Mouse (Mus musculus) v-Abl transformed pro-B cells (cell line): ENCODE data around the gene 1700008O03Rik.

Source experiments
- in situ Hi-C, 2 experiments: fragments of 400-800 bp; cut with MboI; formaldehyde crosslinking; loops; one replicate each; pipeline ENCODE4 v1.15.1; 2025; ENCODE audit not compliant: unreplicated experiment in 2 of 2

The 1700008O03Rik gene

DNA sequence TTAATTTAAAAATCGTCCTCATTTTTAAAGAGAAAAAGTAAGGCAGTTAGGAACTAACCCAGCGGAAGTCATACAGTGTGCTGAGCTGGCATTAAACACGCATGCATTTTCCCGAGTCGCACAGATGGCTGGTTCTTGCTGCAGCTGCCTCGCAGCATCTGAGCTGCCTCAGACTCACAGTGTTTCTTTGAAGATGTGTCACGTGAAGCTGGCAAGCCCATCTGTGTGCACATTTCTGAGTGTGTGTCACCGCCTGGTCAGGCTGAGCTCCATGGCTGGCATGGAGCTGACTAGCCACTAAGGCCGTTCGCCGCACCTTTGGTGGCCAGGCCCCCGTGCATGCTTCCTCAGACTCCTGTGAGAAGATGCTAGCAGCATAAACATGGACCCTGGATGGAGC lies 3.1 kb downstream of the 1700008O03Rik start:
- in situ Hi-C loops = loop anchor here in 1 of 2 experiments (10.0 kb wide), 1 partner anchor 82 kb away; the partner anchor contains the start of genes Aspdh and Josd2

DNA sequence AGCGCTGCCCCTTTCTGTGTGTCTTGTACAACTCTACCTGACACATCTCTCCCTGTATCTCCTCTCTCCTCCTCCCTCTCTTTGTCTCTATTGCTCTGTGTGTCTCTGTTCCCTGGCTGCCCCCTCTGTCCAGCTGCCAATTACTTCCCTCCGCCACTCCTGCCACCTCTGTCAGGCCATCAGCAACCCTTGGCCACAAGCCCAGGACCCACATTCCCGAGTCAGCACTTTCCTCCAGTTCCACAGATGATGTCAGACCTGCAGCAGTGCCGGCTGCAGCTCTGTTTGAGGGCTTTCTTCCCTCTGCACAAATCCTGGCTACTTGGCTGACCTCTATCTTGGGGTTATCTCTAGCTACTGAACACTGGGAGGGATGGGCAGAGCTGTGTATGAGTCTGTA lies 7.3 kb downstream of the 1700008O03Rik start:
- in situ Hi-C loops = loop anchor here (10.0 kb wide), 2 partner anchors 117 to 703 kb away; partner anchors contain the start of genes Ctu1 (in 1 of the 2), Emc10 (in 1 of the 2) and Fam71e1 (in 1 of the 2)

GRCm38 (mm10) chr7:44375793-44376192 lies 9.8 kb downstream of the 1700008O03Rik start:
- in situ Hi-C loops = loop anchor here (10.0 kb wide), 2 partner anchors 119 to 701 kb away; partner anchors contain the start of genes Ctu1 (in 1 of the 2), Emc10 (in 1 of the 2) and Fam71e1 (in 1 of the 2)

DNA sequence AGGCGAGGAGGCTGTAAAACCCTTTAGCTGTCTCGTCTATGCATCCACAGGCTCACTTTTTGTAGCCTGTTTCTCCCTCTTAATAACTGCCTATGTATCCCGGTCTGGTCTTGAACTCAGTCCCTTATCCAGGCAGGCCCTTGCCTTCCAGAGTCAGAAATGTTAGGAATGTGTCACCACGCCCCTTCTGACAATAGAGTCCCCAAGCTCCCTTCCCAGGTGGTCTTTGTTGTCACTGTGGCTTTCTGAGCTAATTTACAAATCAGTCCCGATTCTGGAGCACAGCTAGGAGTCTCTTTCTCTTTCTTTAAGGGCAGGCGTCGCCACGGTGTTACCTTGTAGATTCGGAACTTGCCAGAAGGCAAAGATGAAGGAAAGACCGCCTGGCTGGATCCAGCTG lies 10.4 kb downstream of the 1700008O03Rik start:
- in situ Hi-C loops = loop anchor here (10.0 kb wide), 2 partner anchors 120 to 700 kb away; partner anchors contain the start of genes Ctu1 (in 1 of the 2), Emc10 (in 1 of the 2) and Fam71e1 (in 1 of the 2)

DNA sequence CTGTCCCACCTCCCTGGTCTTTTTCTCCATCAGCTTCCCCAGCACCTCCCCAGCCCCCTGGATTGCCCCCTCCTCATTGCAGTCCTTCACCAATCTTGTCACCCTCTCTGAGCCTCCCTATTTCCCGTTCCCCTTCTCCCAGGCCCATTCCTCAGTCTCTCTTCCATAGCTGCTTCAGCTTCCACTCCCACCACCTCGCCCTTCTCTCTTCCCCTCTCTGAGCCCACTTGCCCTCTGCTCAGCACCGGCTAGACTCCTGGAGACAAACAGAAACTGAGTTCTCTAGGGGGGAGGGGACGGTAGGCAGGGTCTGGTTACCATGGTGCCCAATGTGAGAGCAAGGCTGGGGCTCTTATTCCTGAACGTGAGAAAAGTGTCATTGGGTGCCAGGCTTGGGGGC lies 10.9 kb downstream of the 1700008O03Rik start:
- in situ Hi-C loops = loop anchor here (10.0 kb wide), 2 partner anchors 120 to 700 kb away; partner anchors contain the start of genes Ctu1 (in 1 of the 2), Emc10 (in 1 of the 2) and Fam71e1 (in 1 of the 2)

DNA sequence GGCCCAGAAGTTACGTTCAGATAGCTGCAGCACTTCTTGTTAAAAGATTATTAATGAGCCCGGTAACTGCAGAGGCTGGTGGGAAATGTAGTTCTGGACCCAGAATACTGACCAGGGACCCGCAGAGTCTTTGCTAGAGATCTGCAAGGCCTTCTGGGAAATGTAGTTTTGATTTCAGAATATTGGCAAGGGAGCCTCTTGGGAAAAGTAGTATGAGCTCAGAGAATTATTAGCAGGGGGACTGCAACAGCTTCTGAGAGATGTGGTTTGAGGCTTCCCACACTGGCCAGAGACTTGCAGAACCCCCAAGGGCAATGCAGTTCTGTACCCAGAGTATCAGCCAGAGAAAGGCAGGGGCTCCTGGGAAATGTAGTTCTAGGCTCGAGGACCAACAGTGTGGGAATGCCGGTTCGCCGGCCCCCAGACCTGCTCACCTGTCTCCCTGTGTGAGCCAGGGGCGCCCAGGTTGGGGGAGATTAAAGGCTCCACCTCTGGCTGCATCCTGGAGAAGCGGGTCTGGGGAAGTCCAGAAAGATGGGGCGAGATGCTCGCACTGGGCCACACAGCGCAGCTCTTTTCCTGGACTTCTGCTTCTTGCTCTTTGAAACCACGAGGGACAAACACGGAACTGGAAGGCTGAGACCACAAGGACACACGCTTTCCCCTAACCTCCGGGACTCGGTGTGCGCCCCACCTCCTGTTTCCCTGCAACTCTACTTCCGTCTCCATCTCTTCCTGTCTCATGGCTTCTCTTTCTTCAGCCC lies 11.5 kb downstream of the 1700008O03Rik start:
- in situ Hi-C loops = loop anchor here (10.0 kb wide), 2 partner anchors 121 to 699 kb away; partner anchors contain the start of genes Ctu1 (in 1 of the 2), Emc10 (in 1 of the 2) and Fam71e1 (in 1 of the 2)

GRCm38 (mm10) chr7:44373460-44373859 lies 12.2 kb downstream of the 1700008O03Rik start:
- in situ Hi-C loops = loop anchor here (10.0 kb wide), 2 partner anchors 121 to 699 kb away; partner anchors contain the start of genes Ctu1 (in 1 of the 2), Emc10 (in 1 of the 2) and Fam71e1 (in 1 of the 2)

GRCm38 (mm10) chr7:44372678-44373077 lies 12.9 kb downstream of the 1700008O03Rik start:
- in situ Hi-C loops = loop anchor here (10.0 kb wide), 2 partner anchors 122 to 698 kb away; partner anchors contain the start of genes Ctu1 (in 1 of the 2), Emc10 (in 1 of the 2) and Fam71e1 (in 1 of the 2)

GRCm38 (mm10) chr7:44360792-44361301 lies 24.8 kb downstream of the 1700008O03Rik start:
- in situ Hi-C loops = loop anchor here in 1 of 2 experiments (10.0 kb wide), 1 partner anchor 104 kb away; the partner anchor contains the start of genes Aspdh and Josd2

- in situ Hi-C loops = loop anchor here in 1 of 2 experiments (10.0 kb wide), 2 partner anchors 105 to 675 kb away; partner anchors contain the start of genes Aspdh and Josd2
Observed at GRCm38 (mm10) chr7:44359908-44360672, 25.5 kb downstream of the 1700008O03Rik start.

GRCm38 (mm10) chr7:44358886-44359654 lies 26.6 kb downstream of the 1700008O03Rik start:
- in situ Hi-C loops = loop anchor here in 1 of 2 experiments (10.0 kb wide), 1 partner anchor 674 kb away; no protein-coding TSS in a partner anchor

DNA sequence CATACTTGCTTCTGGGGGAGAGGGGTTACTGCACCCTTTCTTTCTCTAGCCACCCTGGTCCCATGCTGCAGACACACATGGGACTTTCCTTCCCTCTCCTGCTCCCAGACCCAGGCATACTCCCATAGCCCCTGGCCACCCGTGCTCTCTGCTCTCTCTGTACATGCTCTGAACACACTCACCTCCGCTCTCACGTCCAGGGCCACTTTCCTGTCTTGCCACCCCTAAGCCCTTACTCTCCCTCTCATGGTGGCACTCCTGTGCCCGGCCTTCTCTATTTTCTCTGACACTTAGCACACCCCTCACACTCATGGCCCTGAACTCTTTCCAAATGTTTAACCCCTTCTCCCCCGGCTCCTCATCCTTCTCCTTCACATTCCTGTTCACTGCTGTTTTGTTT lies 27.6 kb downstream of the 1700008O03Rik start:
- in situ Hi-C loops = loop anchor here in 1 of 2 experiments (10.0 kb wide), 1 partner anchor 673 kb away; no protein-coding TSS in a partner anchor

- in situ Hi-C loops = loop anchor here in 1 of 2 experiments (10.0 kb wide), 1 partner anchor 673 kb away; no protein-coding TSS in a partner anchor
Observed at GRCm38 (mm10) chr7:44357531-44357930, 28.1 kb downstream of the 1700008O03Rik start.

- in situ Hi-C loops = loop anchor here in 1 of 2 experiments (10.0 kb wide), 1 partner anchor 672 kb away; no protein-coding TSS in a partner anchor
Observed at GRCm38 (mm10) chr7:44356590-44357481, 28.8 kb downstream of the 1700008O03Rik start.

- in situ Hi-C loops = loop anchor here in 1 of 2 experiments (10.0 kb wide), 1 partner anchor 671 kb away; no protein-coding TSS in a partner anchor
Observed at GRCm38 (mm10) chr7:44355411-44355810, 30.2 kb downstream of the 1700008O03Rik start.

- in situ Hi-C loops = loop anchor here (5.0 to 10.0 kb wide), 2 partner anchors 91 to 669 kb away; partner anchors contain the start of gene Gm15517 (in 1 of the 2)
Observed at GRCm38 (mm10) chr7:44353601-44354340, 31.8 kb downstream of the 1700008O03Rik start.
